Mouse (Mus musculus) heart, postnatal 25 days (tissue): ENCODE data around the gene Depdc5. TPM values are rescaled to one million over a fixed set of nuclear protein-coding genes. Genes with fewer than 3 reads are reported as not detected.
"Not testable (repeated sequence)": the region's sequence is repeated elsewhere in the genome, so short reads cannot be mapped to it uniquely, and the experiment has no call there.

Experiments used
- DNase-seq: peaks from one replicate; pipeline ENCODE4 v3.0.0; 2022; ENCODE audit warnings: low spot score
- intact Hi-C: fragments of 180-260 bp; cut with DNase I; formaldehyde crosslinking; loops from one replicate; pipeline ENCODE4 v1.15.1; 2025
- total RNA-seq, 2 experiments: library from RNA; stranded (reverse); gene quantifications; 2 replicates each; pipeline ENCODE4 v1.2.3; 2021

Gene Depdc5
- total RNA-seq, 2 experiments from 2014 or later = 20.7 to 21.9 TPM

GRCm38 (mm10) chr5:32872346-32872745 lies 8.8 kb downstream of the Depdc5 start:
- no peak for DNase-seq
- intact Hi-C loops = no loop called here

DNA sequence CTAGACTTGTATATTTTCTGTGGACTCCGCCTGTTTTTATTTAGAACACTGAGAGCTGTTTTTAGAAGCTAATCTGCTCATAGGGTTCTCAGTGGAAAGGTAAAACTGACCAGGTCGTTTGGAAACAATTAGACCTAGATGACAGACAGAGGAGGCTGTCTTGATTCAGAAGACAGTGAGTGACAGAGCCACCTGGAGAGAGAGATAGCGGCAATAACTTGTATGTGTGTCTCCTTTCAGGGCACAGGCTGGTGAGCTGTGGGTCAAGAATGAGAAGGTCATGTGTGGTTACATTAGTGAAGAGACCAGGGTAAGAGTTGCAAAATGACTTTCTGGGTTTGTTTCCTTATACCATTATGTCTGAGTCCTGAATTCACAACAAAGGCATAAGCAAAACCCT lies 23.2 kb downstream of the Depdc5 start:
- DNase-seq = no peak
- intact Hi-C loops = no loop called here

DNA sequence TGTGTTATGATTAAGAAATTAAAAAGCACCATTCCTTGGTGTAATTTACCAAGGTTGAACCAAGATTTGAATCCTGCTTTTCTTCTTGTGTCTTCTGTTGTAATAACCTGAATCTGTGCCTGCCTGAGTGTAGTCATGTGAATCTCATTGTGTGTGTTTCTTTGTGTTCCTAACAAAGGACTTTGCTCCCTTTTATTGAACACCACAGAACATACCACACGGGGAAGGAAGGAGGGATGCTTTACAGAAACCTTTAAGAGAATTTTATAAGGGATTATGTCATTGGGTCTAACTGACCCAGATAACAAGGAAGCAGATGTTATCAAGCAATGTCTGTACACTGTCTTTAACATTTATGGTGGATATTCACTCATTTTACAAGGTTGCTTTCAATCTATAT lies 44.0 kb downstream of the Depdc5 start:
- DNase-seq = no peak
- intact Hi-C loops = no loop called here

- no peak for DNase-seq
- intact Hi-C loops = no loop called here
Observed at GRCm38 (mm10) chr5:32914071-32914470, 50.6 kb downstream of the Depdc5 start.

DNA sequence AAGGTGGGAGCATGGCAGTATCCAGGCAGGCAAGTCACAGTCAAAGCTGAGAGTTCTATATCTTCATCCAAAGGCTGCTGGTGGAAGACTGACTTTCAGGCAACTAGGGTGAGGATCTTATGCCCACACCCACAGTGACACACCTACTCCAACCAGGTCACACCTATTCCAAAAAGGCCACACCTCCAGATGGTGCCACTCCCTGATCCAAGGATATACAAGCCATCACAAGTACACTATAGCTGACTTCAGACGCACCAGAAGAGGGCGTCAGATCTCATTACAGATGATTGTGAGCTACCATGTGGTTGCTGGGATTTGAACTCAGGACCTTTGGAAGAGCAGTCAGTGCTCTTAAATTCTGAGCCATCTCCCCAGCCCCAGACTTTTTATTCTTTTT lies 55.8 kb downstream of the Depdc5 start:
- intact Hi-C loops, DNase-seq: not testable (repeated sequence)

DNA sequence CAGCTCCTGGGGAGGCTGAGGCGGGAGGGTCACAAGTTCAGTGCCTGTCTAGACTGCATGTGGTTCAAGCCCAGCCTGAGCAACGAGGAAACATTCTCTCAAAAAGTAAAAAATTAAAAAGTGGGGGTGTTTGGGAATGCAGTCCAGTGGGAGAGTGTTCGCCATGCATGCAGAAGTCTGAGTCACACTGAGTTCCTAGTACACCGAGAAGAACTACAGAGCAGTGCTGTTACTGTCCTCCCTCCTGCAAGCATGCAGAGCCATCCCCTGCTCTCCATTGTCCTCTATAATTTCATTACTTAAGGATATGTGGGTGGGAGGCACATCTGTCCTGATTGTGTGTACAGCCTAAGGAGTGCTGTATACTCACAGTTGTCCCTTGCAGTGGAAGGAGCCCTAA lies 59.4 kb downstream of the Depdc5 start:
- no peak for DNase-seq
- intact Hi-C loops = no loop called here

- intact Hi-C loops = no loop called here
Observed at GRCm38 (mm10) chr5:32930761-32931160, 67.3 kb downstream of the Depdc5 start.

DNA sequence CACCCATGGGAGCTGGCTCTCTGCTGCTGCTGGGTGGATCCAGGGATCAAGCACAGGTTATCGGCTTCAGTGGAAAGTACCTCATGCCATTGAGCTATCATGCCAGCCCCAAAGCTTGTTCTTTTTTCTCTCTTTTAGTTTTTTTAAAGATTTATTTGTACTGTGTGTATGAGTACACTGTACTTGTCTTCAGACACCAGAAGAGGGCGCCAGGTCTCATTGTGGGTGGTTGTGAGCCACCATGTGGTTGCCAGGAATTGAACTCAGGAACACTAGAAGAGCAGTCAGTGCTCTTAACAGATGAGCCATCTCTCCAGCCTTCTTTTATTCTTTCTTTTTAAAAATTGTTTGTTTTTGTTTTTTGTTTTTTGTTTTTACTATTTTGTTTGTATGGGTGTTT lies 71.2 kb downstream of the Depdc5 start:
- intact Hi-C loops = loop anchor here (5.0 kb wide), 1 partner anchor 98 kb away; no protein-coding TSS in a partner anchor

More at GRCm38 (mm10) chr5:32930761-32931160, 67.3 kb downstream of the Depdc5 start:
- no peak for DNase-seq

GRCm38 (mm10) chr5:32940586-32940985 lies 77.1 kb downstream of the Depdc5 start:
- intact Hi-C loops = no loop called here
- no peak for DNase-seq

More for the DNA sequence above, 71.2 kb downstream of the Depdc5 start:
- DNase-seq = no peak

- no peak for DNase-seq
- intact Hi-C loops = no loop called here
Observed at GRCm38 (mm10) chr5:32941209-32941924, 77.9 kb downstream of the Depdc5 start.

DNA sequence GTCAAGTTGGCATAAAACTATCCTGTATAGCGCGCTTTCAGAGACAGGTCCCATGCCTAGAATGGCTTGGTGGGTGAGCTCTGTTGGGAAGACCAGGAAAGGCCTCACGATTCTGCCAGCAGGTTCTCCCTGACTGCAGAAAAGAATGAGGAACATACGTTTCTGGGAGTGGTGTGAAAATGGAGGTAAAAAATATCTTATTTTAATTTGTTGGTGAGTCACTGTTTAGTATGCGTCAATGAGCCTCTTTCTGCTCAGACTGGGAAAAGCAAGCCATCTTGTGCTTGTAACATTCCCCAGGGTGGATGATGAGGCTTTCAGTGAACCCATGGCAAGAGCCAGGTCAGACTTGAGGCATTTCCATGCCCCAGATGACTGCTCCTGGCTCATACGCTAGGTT lies 86.6 kb downstream of the Depdc5 start:
- no peak for DNase-seq
- intact Hi-C loops = no loop called here

- intact Hi-C loops = no loop called here
- no peak for DNase-seq
Observed at GRCm38 (mm10) chr5:32950702-32951274, 87.3 kb downstream of the Depdc5 start.

DNA sequence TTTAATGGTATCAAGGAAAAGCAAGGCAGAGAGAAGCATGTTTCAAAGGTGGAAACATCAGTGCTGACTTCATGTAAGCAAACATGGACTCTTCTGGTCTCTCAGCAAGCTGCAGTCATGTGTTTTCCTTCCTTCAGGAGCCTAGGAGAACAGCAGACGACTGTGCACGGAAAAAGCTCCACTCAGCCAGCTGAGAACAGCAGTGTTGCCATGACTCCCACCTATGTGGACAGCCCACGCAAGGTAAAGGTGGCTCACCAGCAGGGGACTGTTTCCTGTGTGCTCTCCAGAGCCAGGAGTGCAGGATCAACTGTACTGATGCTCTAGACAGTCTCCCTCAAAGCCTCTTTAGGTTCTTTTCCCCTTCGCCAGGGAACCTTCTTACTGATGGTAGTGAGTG lies 92.2 kb downstream of the Depdc5 start:
- intact Hi-C loops = no loop called here
- DNase-seq = no peak

- intact Hi-C loops = no loop called here
- no peak for DNase-seq
Observed at GRCm38 (mm10) chr5:32961616-32962015, 98.1 kb downstream of the Depdc5 start.

DNA sequence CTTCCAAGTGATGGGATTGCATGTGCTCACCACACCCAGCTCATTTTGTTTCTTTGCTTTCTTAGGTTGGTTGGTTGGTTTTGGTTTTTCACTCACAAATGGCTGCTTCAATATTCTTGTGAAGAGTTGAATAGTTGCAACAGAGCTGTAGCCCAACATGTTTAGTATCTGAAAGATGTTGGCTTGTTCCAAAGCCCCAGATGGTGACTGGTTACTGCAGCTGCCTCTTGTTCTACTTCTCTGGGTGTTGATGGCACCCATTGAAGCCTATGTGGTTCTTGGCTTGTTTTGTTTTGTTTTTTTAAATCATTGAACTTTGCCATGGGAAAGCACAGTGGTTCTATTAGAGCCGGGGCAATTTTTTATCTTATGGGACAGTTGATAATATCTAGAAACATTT lies 99.1 kb downstream of the Depdc5 start:
- intact Hi-C loops = no loop called here
- DNase-seq = no peak

- DNase-seq = no peak
- intact Hi-C loops = loop anchor here (5.0 kb wide), 1 partner anchor 56 kb away; no protein-coding TSS in a partner anchor
Observed at GRCm38 (mm10) chr5:32976541-32976940, 113.0 kb downstream of the Depdc5 start.

GRCm38 (mm10) chr5:32977179-32977578 lies 113.7 kb downstream of the Depdc5 start:
- intact Hi-C loops = loop anchor here (5.0 kb wide), 1 partner anchor 55 kb away; no protein-coding TSS in a partner anchor
- no peak for DNase-seq

DNA sequence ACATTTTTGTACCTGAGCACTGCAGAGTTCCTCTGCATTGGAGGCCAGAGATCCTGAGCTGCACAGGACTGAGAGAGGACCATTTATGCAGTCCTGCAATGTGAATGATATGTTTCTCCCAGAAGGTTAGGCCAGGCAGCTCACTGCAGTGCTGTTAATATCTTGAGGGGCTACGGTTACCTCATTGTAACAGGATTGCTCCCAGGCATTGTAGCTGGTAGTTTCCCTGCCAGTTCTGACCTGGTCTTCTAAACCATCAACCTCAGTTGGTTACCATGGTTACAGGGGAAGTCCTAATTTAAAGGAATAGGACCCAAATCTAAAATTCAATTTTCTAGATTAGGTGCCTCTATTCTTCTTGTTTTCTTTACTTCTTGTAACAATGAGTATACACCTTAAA lies 121.9 kb downstream of the Depdc5 start:
- intact Hi-C loops = no loop called here
- DNase-seq = no peak

- DNase-seq = no peak
- intact Hi-C loops = no loop called here
Observed at GRCm38 (mm10) chr5:32987873-32988272, 124.4 kb downstream of the Depdc5 start.

DNA sequence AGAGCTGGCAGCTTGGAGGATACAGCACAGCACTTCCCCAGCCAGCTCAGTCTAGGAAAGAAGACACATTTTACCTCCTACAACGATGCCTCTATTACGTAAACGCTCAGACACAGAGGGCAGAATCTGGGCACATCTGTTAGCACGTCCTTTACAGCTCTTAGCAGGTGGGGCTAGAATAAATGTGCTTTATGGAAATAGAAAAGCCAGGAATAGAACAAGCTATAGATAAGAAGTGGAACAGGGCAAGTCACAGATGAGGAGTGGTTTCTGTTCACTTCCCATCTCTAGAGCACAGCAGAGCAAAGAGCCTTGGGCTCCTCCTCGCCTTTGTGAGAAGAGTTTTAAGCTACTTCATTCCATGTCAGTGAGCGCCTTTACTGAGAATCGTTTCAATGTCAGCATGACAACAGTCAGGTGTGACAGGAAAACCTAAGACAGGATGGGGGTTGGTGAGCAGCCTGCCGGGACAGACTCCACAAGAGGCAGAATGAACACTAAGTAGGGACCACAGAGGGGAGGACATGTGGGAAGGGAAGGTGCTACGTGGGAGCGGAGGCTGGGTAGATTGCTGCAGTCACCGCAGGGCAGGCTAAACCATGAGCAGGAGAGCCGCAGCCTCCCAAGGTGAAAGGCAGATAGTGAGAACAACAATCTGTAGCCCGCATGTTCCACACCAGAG lies 126.6 kb downstream of the Depdc5 start:
- no peak for DNase-seq

GRCm38 (mm10) chr5:32991152-32991551 lies 127.7 kb downstream of the Depdc5 start:
- DNase-seq = no peak
- intact Hi-C loops = loop anchor here (2.0 kb wide), 1 partner anchor 44 kb away; no protein-coding TSS in a partner anchor

More for the DNA sequence above, 126.6 kb downstream of the Depdc5 start:
- intact Hi-C loops = loop anchor here (2.0 kb wide), 1 partner anchor 45 kb away; no protein-coding TSS in a partner anchor
